Mouse (Mus musculus) E14TG2a.4 (cell line): ENCODE data around the gene BC049352.

Source experiments
- CTCF ChIP-seq: conservative IDR thresholded peaks from 2 replicates; pipeline ENCODE4 v1.5.1; 2014; ENCODE audit warnings: low read length
- NANOG ChIP-seq: IDR thresholded peaks from 2 replicates; pipeline ENCODE4 v1.6.1; 2014; ENCODE audit warnings: borderline replicate concordance, low read length, mixed read lengths
- POU5F1 ChIP-seq: IDR thresholded peaks from 2 replicates; pipeline ENCODE4 v1.6.1; 2014; ENCODE audit warnings: low read length, borderline replicate concordance

DNA sequence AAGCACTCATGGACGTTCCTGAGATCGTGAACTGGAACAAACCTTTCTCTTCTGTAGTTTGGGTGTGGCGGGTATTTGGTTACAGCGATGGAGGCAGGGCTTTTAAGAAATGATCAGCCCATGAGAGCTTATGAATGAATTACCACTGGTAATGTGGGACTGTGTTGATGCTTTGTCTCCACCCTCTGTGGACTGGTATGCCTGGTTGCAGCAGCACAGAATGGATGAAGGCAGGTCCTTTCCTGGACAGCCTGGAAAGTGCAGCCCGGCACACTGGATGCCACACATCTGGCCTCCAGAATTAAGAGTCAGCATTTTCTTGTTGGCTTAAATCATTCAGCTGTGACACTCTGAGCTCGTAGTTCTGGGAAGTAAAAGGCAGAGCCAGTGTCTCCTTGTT, 30.2 kb downstream of the BC049352 start:
- TF ChIP-seq CTCF (no peak), NANOG (no peak), POU5F1 (no peak)
